Mouse (Mus musculus): ENCODE measurements around the gene Isoc2a. TPM values are rescaled to one million over a fixed set of nuclear protein-coding genes. Genes with fewer than 3 reads are reported as not detected.

Gene Isoc2a
- total RNA-seq, 1 experiment from 2014 or later = 67.9 TPM

DNA sequence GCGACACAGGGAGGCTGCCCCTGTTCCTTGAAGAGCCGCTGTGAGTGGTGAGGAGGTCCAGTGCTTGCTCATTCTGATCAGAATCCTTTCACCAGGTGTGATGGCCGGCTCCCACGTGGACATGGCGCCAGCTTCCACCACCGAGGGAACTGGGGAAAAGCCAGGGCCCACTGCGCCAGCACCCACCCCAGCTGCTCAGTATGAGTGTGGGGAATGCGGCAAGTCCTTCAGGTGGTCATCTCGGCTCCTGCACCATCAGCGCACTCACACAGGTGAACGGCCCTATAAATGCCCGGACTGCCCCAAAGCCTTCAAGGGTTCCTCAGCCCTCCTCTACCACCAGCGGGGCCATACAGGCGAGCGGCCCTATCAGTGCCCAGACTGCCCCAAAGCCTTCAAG lies 41.7 kb downstream of the Isoc2a start:
- DNase-seq = no peak

DNA sequence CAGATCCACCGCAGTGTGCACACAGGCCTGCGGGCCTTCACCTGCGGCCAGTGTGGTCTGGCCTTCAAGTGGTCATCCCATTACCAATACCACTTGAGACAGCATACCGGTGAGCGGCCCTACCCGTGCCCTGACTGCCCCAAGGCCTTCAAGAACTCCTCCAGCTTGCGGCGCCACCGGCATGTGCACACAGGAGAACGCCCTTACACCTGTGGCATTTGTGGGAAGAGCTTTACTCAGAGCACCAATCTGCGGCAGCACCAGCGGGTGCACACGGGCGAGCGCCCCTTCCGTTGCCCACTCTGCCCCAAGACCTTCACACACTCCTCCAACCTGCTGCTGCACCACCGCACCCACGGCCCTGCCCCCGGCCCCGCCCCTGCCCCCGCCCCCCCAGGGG lies 42.1 kb downstream of the Isoc2a start:
- DNase-seq = no peak

DNA sequence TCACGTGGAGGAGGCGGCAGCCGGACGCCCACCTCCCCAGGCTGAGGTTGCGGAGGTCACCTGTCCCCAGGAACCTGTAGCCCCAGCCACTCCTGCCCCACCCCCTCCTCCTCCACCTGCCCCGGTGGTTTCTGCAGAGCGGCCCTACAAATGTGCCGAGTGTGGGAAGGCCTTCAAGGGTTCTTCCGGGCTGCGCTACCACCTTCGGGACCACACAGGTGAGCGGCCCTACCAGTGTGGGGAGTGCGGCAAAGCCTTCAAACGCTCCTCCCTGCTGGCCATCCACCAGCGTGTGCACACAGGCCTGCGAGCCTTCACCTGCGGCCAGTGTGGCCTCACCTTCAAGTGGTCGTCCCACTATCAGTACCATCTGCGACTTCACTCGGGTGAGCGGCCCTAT lies 43.0 kb downstream of the Isoc2a start:
- DNase-seq = no peak

GRCm38 (mm10) chr7:4920496-4920895 lies 43.5 kb downstream of the Isoc2a start:
- DNase-seq = no peak

DNA sequence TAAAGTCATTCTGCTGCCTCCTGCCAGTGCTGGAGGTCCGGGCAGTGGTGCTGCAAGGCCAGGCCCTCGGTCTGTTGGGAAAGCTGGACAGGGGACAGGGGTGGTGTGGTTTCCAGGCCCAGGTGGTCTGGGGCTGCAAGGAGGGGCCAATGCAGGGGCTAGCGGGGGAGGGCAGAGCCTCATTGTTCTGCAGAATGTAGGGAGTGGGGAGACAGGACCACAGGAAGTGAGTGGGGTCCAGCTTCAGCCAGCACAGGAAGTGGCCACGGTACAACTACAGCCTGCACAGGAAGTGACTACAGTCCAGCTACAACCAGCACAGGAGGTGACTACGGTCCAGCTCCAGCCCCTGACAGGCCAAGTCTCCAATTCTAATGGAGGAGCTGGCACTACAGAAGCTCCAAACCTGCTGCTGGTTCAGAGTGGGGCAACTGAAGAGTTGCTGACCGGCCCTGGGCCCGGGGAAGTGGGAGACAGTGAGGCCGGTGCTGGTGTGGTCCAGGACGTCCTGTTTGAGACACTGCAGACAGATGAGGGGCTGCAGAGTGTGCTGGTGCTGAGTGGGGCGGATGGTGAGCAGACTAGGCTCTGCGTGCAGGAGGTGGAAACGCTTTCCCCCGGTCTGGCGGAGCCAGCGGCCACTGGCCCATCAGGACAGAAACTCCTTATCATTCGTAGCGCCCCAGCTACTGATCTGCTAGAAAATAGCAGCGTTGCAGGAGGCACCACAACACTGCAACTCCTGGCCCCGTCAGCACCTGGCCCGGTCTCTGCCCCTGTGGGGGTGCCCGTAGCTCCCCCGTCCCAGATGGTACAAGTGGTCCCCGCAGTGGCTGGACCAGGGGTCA lies 44.2 kb downstream of the Isoc2a start:
- peak; percentile 36 for DNase-seq

GRCm38 (mm10) chr7:4921824-4922482 lies 45.0 kb downstream of the Isoc2a start, which contains the start of gene Nat14:
Nat14 (plus strand) TSS chr7:4922028.
- DNase-seq = no peak

DNA sequence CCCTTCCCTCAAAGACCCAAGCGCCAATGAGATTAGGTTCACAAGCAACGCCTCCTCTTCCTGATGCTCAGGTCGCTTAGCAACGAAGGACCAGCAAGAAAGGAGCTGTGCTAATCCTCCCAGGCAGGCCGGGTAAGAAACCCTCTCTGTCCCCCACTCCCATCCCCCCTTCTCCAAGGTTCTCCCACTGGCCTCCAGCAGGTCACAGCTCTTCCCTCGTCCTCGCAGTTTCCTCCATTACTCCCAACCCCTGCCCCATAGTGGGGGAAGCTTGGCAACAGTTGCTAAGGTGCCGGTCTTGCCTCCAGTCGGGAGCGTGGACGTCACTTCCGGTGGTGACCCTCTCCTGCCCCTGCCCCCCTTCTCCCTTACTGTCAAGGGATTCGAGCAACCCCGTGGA lies 45.6 kb downstream of the Isoc2a start:
- peak; percentile 87 for DNase-seq

- peak; percentile 49 for DNase-seq
Observed at GRCm38 (mm10) chr7:4922931-4923565, 46.1 kb downstream of the Isoc2a start.

- DNase-seq = peak; percentile 83
Observed at GRCm38 (mm10) chr7:4923586-4924364, 46.8 kb downstream of the Isoc2a start.

- DNase-seq = no peak
Observed at GRCm38 (mm10) chr7:4924483-4924882, 47.5 kb downstream of the Isoc2a start.

DNA sequence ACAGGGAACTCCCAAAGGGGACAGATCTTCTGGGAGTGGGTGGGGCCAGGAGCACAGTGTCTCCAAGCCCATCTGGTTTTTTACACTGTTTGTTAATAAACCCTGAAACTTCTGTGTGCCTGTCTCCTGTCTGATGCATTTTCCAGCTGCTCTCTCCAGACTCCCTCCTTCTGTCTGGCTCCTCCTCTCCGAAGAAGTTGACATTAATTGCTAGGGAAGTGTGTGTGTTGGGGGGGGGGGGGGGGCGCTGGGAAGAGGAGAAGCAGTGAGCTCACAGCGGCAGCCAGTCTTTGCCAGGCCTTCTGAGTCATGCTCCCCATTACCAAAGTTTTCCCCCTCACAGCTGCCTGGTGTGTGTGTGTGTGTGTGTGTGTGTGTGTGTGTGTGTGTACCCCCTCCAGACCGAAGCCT lies 47.9 kb downstream of the Isoc2a start:
- peak; percentile 50 for DNase-seq

DNA sequence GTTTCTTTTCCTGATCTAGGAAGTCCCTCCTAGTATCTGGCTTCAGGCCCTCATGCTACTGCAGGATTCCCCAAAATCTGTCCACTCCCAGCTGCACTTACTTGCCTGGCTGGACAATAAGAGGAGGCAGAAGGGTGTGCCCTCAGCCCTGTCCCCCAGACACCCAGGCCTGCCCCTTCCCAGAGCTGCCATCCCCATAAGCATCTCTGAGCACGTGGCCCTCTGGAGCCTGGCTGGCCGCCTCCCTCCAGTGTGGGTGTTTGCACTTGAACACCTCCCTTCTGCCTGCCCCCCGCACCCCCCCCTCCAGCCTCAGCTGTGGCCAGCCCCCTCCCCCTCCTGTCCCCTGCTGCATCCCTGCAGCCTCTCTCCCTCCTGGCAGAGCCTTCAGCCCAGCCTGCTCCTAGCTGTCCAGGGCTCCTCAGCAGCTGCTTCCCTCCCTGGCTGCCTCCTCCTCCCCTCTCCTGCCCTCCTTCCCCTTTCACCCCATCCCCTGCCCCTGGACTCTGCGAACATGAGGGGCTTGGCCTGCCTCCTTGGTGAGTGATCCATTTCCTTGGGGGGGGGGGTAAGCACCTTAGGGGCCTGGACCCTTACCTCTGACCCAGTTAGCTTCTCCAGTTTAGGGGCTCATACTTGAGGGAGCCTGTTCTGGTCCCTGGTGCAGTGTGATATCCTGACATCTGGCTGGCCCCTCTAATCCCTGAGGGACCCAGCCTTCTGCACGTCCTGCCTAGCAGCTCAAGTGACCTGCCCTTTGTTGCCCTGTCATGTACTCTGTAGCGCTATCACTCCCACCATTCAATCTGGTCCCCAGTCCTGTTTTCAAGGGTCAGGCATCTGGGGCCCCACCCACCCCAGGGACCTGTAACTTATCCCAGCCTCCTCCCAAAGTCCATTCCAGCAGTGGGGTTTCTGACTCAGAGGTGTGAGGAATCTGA lies 48.8 kb downstream of the Isoc2a start, which contains the start of gene Ssc5d:
Ssc5d (plus strand) TSS at position 345 of the 941 bp plus-strand sequence.
- DNase-seq = peak; percentile 37

DNA sequence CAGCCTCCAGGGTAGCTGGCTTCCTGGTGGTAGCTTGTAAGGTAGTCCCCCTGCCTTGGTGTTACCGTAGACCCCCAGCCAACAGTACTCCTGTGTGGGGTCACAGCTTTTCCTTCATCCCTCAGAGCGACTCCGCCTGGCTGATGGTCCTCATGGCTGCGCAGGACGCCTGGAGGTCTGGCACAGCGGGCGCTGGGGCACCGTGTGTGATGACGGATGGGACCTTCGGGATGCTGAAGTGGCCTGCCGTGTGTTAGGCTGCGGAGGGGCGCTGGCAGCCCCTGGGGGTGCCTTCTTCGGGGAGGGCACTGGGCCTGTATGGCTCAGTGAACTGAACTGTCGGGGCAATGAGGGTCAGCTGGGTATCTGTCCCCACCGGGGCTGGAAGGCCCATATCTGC lies 49.9 kb downstream of the Isoc2a start:
- DNase-seq = no peak

DNA sequence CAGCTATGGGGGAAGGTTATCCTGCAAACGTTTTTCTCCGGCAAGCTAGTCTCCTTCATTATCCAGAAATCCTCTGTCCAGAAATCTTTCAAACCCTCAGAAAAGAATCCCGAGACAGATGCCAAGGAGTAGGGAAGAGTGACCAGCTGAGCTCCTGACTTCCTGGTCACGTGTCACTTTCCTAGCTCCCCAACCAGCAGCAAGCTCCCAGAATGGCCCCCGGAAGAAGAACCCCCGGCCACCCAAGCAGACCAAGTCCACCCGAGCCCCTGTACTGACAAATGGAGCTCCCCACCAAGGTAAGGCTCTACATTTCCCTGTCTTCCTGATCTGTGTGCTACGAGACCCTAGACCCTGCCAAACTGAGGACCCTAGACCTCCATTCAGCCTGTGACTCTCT lies 50.8 kb downstream of the Isoc2a start:
- DNase-seq = no peak

DNA sequence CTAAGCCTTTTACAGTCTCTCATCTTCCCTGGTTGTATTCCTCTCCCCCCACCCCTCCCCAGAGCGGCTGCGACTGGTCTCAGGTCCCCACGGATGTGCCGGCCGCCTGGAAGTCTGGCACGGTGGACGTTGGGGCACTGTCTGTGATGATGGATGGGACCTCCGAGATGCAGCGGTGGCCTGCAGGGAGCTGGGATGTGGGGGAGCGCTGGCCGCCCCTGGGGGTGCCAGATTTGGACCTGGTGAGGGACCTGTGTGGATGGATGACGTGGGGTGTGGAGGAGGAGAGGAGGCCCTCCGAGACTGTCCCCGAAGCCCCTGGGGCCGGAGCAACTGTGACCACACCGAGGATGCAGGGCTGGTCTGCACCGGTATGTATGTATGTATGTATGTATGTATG lies 51.4 kb downstream of the Isoc2a start:
- DNase-seq = no peak

GRCm38 (mm10) chr7:4933103-4933502 lies 56.1 kb downstream of the Isoc2a start:
- DNase-seq = no peak

DNA sequence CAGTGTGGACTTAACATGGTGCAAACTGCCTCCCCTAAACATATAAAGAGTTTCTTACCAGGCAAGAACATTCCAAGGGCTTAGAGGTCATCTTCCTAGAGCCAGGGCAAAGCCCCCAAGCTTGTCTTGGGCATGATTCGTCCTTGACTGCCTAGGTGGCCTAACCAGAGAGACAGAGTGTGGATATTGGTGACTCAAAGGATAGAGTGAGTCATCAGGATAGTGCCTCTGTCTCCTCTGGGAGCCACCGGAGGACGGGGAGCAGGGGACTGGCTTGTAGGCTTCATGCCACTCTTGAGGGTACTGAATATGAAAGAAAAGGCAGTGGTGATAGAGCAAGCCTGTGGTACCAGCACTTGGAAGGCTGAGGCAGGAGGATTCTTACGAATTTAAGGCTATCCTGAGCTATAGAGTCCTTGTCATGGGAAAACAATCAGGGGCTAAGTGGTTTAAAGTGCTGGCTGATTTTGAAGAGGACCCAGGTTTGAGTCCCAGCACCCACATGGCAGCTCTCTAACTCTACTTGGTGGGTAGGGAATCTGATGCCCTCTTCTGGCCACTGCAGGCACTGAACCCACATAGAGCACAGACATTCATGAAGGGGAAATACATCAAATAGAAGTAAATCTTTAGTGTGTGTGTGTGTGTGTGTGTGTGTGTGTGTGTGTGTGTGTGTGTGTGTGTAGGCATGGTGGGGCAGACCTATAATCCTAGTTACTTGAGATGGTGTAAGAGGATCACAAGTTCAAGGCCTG lies 57.4 kb downstream of the Isoc2a start:
- no peak for DNase-seq

- no peak for DNase-seq
Observed at GRCm38 (mm10) chr7:4936832-4937231, 59.9 kb downstream of the Isoc2a start.

GRCm38 (mm10) chr7:4937392-4937791 lies 60.4 kb downstream of the Isoc2a start:
- DNase-seq = no peak

GRCm38 (mm10) chr7:4938456-4938855 lies 61.5 kb downstream of the Isoc2a start:
- peak; percentile 87 for DNase-seq

Measured in adrenal gland, postnatal 14 days (tissue).